Mouse (Mus musculus): Measurements from ENCODE around the gene Gm20909. TPM values are rescaled to one million over a fixed set of nuclear protein-coding genes. Genes with fewer than 3 reads are reported as not detected.
"Not testable (repeated sequence)": the region's sequence is repeated elsewhere in the genome, so short reads cannot be mapped to it uniquely, and the experiment has no call there.

The Gm20909 gene
- total RNA-seq (2021), result not detected
- long read RNA-seq, experiment 1, result 0 reads
- long read RNA-seq, experiment 2, result 0 reads

DNA sequence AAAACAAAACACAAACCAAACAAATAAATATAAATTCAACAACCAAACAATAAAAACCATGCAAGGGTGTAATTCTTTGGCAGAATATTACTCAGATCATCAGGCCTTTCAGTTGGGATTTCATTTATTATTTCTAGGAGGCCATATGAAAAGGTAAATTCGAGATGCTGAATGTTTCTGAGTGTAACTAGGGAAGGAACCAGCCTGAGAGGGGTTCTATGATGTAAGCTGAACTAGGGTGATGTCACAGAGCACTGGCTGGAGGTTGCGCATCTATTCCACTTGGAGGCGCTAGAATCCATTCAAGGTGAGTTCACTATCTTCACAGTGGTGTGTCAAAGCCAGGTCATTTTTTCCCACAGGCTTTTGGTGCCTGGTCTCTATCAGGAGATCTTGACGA lies at the start of gene Gm20909:
Gene Gm20909 (plus strand): TSS at position 301 of the 400 bp plus-strand sequence.
- intact Hi-C loops (cut with DNase I); DNase-seq (ENCODE audit: low spot score in 2 of 2): not testable (repeated sequence)

Other genes with a start within 250 kb of the Gm20909 start
- not detected for gene Gm29866, start 170.9 kb upstream of the Gm20909 start, total RNA-seq (2021)
- not detected for gene Gm20865, start 77.0 kb downstream of the Gm20909 start, total RNA-seq (2021)

Data from left cerebral cortex, postnatal 14 days (tissue).